Mouse (Mus musculus) layer of hippocampus, postnatal 10 days (tissue): ENCODE data around the gene Wdr83os. TPM values are rescaled to one million over a fixed set of nuclear protein-coding genes. Genes with fewer than 3 reads are reported as not detected.
A peak's percentile ranks its signal among the peaks of the same experiment; 100 is the strongest.

Source experiments
- DNase-seq, 2 experiments: peaks; one replicate each; pipeline ENCODE4 v3.0.0; 2021; ENCODE audit warnings: low spot score in 2 of 2
- long read RNA-seq: library from polyadenylated mRNA; stranded (forward); transcript quantifications from one replicate; pipeline ENCODE4 v2.0.0, GENCODE M21; 2023
- total RNA-seq, 2 experiments: library from RNA; stranded (reverse); gene quantifications; 2 replicates each; pipeline ENCODE4 v1.2.3; 2021

Gene Wdr83os
- 10 to 100 TPM; 60.8 to 61.8 TPM for total RNA-seq
- long read RNA-seq, transcript Wdr83os-203 (3 exons, 798 nt), result minor isoform, 13 of 65 reads
- long read RNA-seq, transcript Wdr83os-201 (4 exons, 922 nt), result major isoform, 51 of 65 reads
- long read RNA-seq, partial matches to known transcripts, result 0 of 65 reads
- long read RNA-seq, other reads (novel, unspliced or antisense), result 1 of 65 reads

GRCm38 (mm10) chr8:85080532-85081215 lies at the start of gene Wdr83os:
Wdr83os (plus strand) TSS chr8:85080740.
- DNase-seq, result peak; percentile 64 to 68

GRCm38 (mm10) chr8:85032622-85033311 lies 47.8 kb upstream of the Wdr83os start:
- DNase-seq, result no peak

- DNase-seq, result no peak
Observed at GRCm38 (mm10) chr8:85033867-85034266, 46.7 kb upstream of the Wdr83os start.

GRCm38 (mm10) chr8:85034764-85035163 lies 45.8 kb upstream of the Wdr83os start:
- peak; percentile 69 to 77 for DNase-seq

GRCm38 (mm10) chr8:85035165-85035727 lies 45.3 kb upstream of the Wdr83os start:
- no peak for DNase-seq

GRCm38 (mm10) chr8:85035728-85036310 lies 44.7 kb upstream of the Wdr83os start:
- DNase-seq, result no peak

- no peak for DNase-seq
Observed at GRCm38 (mm10) chr8:85036381-85036717, 44.2 kb upstream of the Wdr83os start.

- DNase-seq, result peak; percentile 84 to 89
Observed at GRCm38 (mm10) chr8:85036718-85037365, 43.7 kb upstream of the Wdr83os start, which contains the start of gene Tnpo2. Tnpo2 (plus strand) TSS chr8:85036915.

- DNase-seq, result no peak
Observed at GRCm38 (mm10) chr8:85037366-85037680, 43.2 kb upstream of the Wdr83os start.

GRCm38 (mm10) chr8:85037681-85038531 lies 42.6 kb upstream of the Wdr83os start:
- peak; percentile 42 to 57 for DNase-seq

- no peak for DNase-seq
Observed at GRCm38 (mm10) chr8:85043619-85044018, 36.9 kb upstream of the Wdr83os start.

- no peak for DNase-seq
Observed at GRCm38 (mm10) chr8:85057367-85057766, 23.2 kb upstream of the Wdr83os start.

- DNase-seq, result peak; percentile 88 to 89
Observed at GRCm38 (mm10) chr8:85059879-85060616, 20.5 kb upstream of the Wdr83os start, which contains the start of gene Fbxw9. Fbxw9 (plus strand) TSS chr8:85060055.

- DNase-seq, result no peak
Observed at GRCm38 (mm10) chr8:85062603-85063002, 17.9 kb upstream of the Wdr83os start.

GRCm38 (mm10) chr8:85065213-85065612 lies 15.3 kb upstream of the Wdr83os start:
- no peak for DNase-seq

- DNase-seq, result no peak
Observed at GRCm38 (mm10) chr8:85067155-85067554, 13.4 kb upstream of the Wdr83os start.

- no peak for DNase-seq
Observed at GRCm38 (mm10) chr8:85067982-85068381, 12.6 kb upstream of the Wdr83os start, which contains the start of gene Gm5741. Gm5741 (minus strand) TSS chr8:85067982.

GRCm38 (mm10) chr8:85071041-85071440 lies 9.5 kb upstream of the Wdr83os start:
- no peak for DNase-seq

- DNase-seq, result peak; percentile 84 to 90
Observed at GRCm38 (mm10) chr8:85071514-85072281, 8.8 kb upstream of the Wdr83os start, which contains the start of gene Dhps. Dhps (plus strand) TSS chr8:85071757.
